Mouse (Mus musculus) heart, postnatal 25 days (tissue): ENCODE measurements around the gene Rhob. TPM values are rescaled to one million over a fixed set of nuclear protein-coding genes. Genes with fewer than 3 reads are reported as not detected.

ENCODE experiments used
- DNase-seq: peaks from one replicate; pipeline ENCODE4 v3.0.0; 2022; ENCODE audit warnings: low spot score
- intact Hi-C: fragments of 180-260 bp; cut with DNase I; formaldehyde crosslinking; loops from one replicate; pipeline ENCODE4 v1.15.1; 2025
- total RNA-seq, 2 experiments: library from RNA; stranded (reverse); gene quantifications; 2 replicates each; pipeline ENCODE4 v1.2.3; 2021

Rhob gene
- total RNA-seq, 2 experiments from 2014 or later, result 149 to 156 TPM

DNA sequence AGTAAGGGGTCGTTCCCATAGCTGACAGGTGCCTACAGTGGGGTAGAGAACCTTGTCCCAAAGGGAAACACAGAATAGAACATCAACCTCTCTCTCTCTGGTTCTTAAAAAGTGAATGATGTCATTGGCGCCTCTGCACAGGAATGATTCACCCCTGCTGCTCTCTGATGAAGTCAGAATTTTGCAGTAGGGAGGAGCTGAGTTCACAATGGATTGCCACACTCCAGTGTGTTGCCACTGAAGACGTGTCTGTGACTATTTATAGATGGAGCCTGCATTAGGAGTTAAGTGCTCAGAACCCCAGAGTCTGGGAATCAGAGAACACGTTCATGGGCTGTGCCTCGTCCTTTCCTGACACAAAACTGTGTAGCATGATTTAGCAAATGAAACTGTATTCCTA is 9.9 kb upstream of the Rhob start:
- intact Hi-C loops, result loop anchor here (5.0 kb wide), 1 partner anchor 38 kb away; no protein-coding TSS in a partner anchor
- no peak for DNase-seq

DNA sequence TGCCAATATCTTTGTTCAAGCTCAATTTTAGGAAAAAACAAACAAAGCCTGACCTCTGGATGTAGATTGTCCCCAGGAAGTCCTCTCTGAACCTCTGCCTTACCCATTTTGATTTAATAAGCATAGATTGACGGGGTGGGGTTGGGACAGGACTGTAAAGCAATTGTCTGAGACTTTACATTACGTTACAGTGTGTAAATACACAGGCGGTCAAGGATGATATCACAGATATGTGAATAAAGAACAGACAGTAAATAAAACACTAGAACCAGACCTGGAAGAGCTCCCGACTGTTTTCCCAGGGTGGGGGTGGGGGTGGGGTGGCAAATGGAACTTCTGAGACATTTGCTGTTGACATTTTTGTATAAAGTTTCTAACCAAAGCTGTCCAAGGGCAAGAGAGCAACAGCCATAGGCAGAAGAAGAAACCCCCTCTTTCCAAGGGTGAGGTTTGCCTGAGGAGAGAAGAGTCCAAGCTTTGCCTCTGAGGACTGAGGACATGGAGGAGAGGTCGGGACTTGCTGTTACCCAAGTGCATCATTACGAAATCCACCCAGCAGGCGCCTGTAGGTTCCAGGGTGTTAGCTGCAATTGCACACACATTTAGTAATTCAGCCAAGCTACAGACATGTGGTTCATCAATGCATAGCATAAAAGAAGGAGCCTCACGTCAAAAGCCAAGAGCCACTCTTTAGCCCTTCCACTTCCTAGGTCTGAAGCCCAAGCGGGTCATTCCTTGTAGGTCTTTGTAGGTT is 7.3 kb upstream of the Rhob start:
- DNase-seq, result no peak
- intact Hi-C loops, result no loop called here

DNA sequence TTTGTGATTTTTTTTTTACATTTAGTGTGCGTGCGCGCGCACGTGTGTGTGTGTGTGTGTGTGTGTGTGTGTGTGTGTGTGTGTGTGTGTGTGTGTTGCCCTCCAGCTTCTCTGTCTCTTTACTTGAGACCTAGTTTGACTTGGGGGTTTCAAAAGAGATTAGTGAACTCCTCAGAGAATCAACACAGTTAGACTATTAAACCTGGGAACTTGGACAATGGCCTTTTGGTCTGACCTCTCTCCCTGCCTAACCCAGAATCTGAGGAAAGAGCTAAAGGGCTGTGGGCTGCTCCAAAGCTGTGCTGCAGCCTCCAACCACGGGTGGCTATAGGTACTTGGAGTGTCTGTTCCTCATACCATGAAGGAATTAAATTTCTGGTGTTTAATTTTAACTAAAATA is 4.3 kb upstream of the Rhob start:
- intact Hi-C loops, result no loop called here
- no peak for DNase-seq

DNA sequence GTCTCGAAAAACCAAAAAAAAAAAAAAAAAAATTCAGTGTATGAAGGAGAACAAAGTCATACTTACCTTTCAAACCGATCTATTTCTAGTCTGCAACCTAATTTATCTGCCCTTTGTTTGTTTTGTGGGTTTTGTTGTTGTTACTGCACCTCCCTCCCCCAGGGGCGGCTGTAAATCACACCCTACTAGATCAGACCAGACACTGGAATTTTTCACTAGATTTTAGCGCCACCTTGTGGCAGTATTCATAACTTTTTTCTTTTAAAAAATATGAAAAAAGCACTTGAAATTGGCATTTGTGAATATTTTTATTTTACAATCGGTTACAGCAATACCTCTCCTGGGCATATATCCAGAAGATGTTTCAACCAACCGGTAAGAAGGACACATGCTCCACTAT is 2.7 kb upstream of the Rhob start:
- DNase-seq, result no peak
- intact Hi-C loops, result loop anchor here (1.0 kb wide), 1 partner anchor 176 kb away; no protein-coding TSS in a partner anchor

DNA sequence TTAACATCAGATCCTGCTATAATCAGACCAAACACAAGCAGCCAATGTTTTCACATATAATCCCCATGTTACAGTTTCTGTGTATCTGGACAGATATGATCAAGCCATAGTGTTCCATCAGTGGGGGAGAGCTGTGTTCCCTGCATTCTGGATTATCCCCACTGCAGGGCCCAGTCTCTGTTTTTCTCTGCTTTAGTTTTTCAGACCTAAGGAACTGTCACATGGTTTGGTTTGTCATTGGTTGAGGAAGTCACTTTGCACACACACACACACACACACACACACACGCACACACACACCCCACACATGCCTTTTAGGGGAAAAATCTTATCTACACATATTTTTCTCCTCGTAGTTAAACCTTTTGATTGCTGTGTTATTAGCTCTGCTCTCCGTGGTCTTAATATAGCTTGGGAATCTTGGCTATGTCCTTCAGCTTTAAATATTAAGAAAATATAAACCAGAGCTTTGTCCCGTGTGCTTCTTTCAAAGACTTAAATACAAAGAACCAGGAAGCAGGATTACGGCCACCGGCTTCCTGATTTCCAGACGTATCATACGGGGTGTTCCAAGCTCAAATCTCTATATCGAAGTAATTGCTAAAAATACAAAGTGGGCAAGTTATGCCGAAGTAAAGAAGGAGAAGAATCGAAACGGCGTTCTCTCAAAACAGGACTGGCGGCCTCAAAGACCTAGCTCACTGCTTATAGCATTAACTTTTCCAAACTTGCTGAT is 1.9 kb upstream of the Rhob start:
- intact Hi-C loops, result loop anchor here (1.0 kb wide), 1 partner anchor 175 kb away; no protein-coding TSS in a partner anchor
- no peak for DNase-seq

DNA sequence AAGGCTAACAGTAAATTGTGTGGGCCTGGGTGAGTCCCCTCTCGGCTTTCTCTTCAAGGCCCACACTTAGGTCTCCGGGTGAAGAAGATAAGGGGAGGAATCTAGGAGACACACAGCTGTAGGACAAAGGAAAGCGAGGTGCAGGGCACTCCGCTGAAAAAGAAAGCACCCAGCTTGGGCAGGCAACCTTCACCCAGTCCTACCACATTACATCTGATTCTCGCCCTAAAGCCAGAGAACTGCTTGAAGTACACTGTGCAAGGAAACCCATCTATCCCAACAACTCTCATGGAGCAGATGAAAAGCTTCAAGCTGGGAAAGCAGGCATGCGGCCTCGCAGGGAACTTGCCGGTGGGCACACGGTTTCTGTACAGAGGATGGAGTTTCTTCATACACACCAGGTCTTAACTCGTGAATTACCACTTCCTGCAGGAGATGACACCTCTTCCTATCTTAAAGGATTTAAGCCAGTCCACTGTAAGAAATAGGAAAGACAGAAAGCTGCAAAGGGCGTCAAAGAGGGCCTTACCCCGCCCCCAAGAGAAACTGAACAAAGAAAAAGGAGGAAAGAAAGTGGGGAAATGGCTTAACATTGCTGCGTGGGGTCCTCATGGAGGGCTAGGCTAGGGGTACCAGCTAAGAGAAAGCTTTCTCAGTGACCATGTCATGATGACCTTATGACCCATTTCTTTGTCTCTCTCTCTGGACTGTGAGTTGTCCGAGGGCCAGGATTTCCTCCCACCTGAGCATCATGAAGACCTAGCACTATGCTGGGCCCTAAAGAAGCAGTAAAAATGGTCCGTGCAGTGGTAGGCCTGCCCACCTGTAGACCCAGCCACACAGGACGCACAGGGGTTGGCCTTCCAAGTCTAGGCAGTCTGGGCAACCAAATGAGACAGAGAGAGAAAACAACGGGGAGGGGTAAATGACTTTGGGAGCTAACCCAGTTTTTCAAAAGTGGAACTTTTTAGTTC is 1.1 kb upstream of the Rhob start:
- DNase-seq, result no peak

DNA sequence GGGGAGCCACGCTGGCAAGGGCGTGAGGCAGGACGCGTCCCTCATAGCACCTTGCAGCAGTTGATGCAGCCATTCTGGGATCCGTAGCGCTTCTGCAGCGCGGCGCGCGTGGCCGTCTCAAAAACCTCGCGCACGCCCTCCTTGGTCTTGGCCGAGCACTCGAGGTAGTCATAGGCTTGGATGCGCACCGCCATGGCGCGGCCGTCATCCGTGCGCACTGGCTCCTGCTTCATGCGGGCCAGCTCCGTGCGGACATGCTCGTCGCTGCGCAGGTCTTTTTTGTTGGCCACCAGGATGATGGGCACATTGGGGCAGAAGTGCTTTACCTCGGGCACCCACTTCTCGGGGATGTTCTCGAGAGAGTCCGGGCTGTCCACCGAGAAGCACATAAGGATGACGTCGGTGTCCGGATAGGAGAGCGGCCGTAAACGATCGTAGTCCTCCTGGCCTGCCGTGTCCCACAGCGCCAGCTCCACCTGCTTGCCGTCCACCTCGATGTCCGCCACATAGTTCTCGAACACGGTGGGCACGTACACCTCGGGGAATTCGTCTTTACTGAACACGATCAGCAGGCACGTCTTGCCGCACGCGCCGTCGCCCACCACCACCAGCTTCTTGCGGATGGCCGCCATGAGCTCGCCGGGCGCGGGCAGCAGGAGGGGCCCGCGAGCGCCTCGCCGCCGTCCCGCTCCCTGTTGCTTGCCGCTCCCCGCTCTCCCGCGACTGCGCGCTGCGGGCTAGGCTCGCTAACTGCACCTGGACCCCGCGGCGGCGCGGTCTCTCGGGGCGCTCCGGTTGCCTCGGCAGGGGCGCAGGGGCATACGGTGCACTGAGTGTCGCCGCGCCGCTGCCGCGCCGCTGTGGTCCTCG is 573 bp downstream of the Rhob start:
- intact Hi-C loops, result no loop called here
- DNase-seq, result peak; percentile 42

More for the DNA sequence above, 1.1 kb upstream of the Rhob start:
- intact Hi-C loops, result no loop called here

DNA sequence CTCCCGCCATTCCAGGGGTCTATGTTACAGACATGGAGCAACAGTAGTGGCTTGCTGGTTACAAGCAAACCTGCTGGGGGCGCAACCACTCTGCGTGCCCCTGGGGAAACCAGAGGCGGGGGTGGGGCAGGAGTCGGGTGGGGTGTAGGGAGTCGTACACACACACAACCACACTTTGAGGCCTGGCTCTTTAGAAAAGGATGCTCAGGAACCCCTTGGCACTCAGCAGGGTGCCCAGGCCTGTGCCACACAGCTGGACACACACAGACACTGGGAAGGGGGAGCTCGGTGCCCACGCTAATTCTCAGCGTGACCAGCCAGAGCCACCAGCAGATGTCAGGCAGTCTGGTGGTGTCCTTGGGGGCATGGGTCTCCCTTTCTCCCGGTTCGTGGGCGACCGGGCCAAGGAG is 1.2 kb downstream of the Rhob start:
- no peak for DNase-seq
- intact Hi-C loops, result no loop called here

DNA sequence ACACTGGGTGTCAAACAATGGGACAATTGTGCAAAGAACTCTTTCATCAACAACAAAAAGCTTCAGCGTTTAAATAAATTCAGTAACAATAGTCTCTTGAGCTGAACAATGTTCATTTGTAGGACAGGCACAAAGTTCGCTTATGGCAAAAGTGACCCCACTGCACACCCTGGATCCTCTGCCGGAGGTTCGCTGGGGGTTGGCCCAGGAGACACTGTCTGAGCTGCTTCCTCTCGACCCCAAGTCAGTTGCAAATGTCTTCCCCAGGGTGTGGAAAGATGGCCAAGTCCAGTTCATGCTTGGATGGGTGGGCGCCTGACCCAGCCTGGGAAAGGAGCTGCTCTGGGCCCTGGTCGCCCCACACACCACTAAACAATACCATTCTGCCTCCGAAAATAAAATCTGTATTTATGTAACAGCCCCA is 1.6 kb downstream of the Rhob start:
- intact Hi-C loops, result no loop called here
- DNase-seq, result no peak

DNA sequence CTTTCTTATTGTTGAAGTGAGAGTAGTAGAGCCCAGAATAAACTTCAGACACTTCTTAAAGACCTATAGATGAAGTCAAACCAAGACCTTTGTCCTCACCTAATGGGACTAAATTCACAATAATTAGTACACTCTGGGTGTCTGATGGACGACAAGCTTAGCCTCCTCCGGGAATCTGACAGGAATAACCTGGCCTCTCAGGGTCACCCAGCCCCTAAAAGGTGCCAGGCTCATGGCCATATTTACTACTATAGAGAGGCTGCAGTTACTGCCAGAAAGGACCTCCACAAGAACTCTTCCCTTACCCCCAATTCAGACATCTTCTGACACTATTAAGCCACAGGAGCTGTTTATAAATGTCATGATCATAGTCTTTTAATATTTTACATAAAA is 2.5 kb downstream of the Rhob start:
- DNase-seq, result no peak
- intact Hi-C loops, result no loop called here

DNA sequence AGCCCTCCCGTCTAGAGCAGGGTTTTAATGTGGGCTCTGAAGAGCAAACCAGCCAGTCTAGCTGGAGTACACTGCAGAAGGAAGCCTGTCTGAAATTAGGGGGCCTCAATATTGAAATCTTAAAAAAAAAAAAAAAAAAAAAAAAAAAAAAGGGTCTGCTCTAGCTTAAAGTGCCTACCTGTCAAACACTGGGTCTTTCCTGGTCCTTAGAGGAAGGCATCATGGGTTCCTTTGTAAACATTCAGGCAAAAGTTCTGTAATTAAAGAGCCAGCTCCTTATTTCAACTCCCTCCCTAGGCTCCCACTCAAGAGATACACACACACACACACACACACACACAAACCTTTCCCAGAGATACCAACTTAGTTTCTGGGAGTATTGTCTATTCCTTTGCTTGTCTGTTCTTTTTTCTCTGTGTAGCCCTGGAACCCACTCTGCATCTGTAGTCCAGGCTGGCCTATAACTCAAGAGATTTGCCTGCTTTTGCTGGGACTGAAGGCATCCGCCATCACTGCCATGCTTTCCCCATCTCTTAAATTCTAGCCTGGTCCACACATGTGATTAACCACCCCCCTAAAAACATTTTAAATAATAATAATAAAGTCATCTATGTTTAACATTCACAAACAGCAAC is 3.0 kb downstream of the Rhob start:
- no peak for DNase-seq
- intact Hi-C loops, result loop anchor here (1.0 kb wide), 1 partner anchor 51 kb away; no protein-coding TSS in a partner anchor

DNA sequence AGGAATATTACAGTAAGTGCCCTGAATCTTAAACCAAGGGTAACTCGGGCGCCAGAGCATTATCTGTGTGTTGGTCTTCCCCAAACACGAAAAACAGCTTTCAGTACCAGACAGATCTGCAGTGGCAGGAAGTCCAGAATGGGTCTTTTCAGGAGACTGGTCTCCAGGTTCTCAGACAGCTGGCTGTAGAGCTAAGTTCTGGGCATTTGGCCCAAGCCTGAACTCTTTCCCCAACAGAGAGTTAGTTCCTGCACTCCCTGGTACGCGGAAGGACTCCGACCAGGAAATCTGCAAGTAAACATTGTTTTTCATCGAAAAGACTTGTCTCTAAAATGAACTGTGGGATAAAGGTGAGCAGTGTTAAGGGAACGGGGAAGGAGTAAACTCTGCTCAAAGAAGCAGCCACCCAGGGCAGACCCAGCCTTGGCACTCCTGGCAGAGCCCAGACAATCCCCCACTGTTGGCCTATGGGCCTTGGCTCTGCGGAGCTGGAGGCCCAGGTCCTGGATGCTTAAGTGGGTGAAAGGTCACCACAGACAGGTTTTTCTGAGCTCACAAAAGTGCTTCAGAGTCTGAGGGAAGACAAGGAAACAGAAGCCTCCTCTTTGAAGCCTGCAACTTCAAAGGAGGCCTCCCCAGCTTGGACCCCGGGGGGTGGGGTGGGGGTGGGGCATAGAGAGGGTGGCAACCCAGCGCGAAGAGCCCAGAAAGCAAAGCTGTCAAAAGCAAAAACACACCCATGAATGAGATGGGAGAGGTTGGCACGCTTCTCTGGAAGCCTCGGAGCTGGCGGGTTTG is 3.7 kb downstream of the Rhob start:
- peak; percentile 66 for DNase-seq
- intact Hi-C loops, result loop anchor here (1.0 kb wide), 1 partner anchor 51 kb away; no protein-coding TSS in a partner anchor

DNA sequence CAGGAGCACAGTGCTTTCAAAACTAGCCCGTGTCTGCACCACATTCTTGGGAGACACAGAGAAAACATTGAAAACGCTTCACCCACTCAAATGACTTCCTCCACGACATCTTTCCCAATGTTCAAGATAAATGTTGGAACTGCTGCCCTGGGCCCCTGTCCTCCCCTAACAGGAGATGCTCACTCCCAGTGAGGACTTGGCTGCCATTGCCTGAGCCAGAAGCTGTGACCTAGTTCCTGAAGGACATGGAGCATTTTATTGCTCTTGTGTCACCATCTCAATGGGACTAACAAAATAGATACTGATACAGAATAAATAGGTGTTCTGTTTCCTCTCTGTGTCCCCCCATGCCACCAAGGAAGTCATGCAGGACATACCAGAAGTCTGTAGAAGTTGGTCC is 5.1 kb downstream of the Rhob start:
- intact Hi-C loops, result no loop called here
- DNase-seq, result no peak

DNA sequence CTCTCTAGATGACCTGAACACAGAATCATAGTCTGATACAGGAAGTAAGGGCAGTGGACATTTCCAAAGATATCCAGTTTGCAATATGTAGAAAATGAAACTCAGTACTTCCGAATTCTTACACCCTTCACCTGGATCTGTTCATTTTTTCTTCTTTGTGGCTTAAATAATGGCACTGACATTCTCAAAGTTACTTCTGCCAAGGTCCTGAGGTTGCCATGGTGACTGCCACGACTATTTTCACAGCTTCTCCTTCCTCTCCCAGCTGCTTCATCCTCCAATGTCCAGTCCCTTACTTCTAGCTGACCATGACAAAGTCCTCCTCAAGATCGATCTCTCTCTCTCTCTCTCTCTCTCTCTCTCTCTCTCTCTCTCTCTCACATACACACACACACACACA is 6.4 kb downstream of the Rhob start:
- no peak for DNase-seq
- intact Hi-C loops, result no loop called here

DNA sequence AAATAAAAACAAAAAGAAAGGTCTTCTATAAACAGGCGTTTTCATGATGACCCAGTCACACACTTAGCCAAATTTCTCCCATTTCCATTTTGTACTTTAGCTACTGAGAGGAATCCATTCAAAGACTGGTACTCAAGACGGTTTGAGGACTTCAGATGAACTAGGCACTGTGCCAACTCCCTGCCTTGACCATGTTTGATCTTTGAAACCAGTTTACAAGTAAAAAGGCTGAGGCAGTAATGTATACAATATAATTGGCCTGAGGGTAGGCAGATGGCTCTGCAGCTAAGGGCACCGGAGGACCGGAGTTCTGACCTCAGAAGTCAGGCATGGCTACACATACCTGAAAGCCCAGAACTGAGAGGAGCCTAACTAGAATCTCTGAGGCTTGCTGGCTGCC is 10.7 kb downstream of the Rhob start:
- no peak for DNase-seq
- intact Hi-C loops, result no loop called here

DNA sequence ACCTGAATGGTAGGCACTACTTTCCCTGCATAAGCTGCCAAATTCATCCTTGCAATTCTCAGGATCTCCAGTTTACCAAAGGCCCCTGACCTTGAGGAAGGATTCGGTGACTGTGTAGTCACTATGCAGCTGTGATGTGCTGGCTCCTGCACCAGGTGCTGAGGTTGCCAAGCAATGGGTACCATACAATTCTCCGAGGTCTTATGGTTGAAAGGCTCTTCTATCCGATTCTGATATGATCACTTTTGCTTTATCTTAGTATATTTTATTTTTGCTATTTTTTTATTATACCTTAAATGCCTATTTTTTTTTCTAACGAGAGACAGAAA is 11.2 kb downstream of the Rhob start:
- no peak for DNase-seq
- intact Hi-C loops, result no loop called here

DNA sequence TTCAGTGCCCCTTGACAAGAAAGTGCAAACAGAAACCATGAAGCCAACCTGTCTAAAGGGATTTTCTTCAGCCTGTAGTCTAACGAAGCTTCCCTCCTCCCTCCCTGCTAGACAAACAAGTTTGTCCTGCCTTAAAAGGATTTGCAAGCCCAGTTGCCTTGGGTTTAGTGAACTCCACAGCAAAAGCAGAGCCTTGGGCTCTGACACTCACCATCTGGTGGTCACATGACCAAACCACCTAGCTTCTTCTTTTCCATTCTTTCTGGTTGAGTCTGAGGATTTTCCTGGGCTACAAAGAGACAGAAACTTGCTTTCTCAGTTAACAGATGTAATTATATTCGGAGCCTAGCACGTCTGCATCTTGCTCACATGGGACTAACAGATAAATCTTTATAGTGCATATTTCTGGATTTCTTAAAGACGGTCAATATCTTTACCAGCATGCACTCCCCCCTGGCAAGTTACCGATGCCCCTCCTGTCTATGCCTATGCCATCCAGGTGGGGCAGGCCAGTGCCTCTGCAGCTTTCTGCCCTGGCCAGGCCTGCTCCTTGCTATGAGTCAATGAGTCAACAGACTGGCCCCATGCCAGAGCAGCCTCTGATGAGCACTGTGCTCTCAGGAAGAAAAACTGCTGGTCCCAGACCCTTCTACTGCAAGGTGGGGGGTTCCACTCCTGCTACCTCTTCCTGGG is 11.7 kb downstream of the Rhob start:
- intact Hi-C loops, result no loop called here
- DNase-seq, result no peak

DNA sequence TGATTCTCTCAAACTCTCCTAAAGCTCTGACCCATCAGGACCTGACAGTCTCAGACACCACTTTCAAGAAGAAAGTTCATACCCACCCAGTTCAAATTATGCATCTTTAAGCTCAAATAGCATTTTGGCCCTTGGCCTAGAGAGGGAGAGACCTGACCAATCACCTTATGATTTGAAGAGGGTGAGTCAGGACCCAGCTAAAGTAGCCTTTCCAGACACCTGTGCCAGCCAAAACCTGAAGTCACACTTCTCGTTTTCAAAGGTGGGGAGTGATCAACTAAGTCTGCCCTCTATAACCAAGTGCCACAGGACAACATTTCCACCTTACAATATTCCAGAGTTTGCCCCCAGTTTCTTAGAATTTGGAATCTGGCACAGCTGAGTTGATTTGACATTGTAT is 12.5 kb downstream of the Rhob start:
- no peak for DNase-seq
- intact Hi-C loops, result no loop called here
